Mouse (Mus musculus): ENCODE measurements around the gene Ric8a.

GRCm38 (mm10) chr7:140855860-140856784 lies 635 bp upstream of the Ric8a start, which contains the start of gene Gm45785:
- TF ChIP-seq EP300 (IDR thresholded peaks at IDR 0.05; ENCODE audit: insufficient read depth, low read depth, low read length): peak; percentile 61; the same call in 1 of the 2 replicates
- TF ChIP-seq CTCF (IDR thresholded peaks at IDR 0.05): no peak
- peak; percentile 87 for TF ChIP-seq POLR2A (IDR thresholded peaks at IDR 0.05; ENCODE audit: insufficient read depth, low read depth, low read length)
